Mouse (Mus musculus) olfactory bulb, adult 2 months (tissue): ENCODE data around the gene Timm23.

Experiments
- CTCF ChIP-seq: fragments of 200-500 bp; IDR thresholded peaks from 2 replicates; pipeline ENCODE4 v1.5.1; 2012; ENCODE audit warnings: low read depth, mild to moderate bottlenecking, low read length, moderate library complexity; ENCODE audit not compliant: insufficient read depth
- POLR2A ChIP-seq: fragments of 200-500 bp; IDR thresholded peaks from 2 replicates; pipeline ENCODE4 v1.6.1; 2012; ENCODE audit warnings: mild to moderate bottlenecking, low read depth, low read length, moderate library complexity; ENCODE audit not compliant: insufficient read depth

DNA sequence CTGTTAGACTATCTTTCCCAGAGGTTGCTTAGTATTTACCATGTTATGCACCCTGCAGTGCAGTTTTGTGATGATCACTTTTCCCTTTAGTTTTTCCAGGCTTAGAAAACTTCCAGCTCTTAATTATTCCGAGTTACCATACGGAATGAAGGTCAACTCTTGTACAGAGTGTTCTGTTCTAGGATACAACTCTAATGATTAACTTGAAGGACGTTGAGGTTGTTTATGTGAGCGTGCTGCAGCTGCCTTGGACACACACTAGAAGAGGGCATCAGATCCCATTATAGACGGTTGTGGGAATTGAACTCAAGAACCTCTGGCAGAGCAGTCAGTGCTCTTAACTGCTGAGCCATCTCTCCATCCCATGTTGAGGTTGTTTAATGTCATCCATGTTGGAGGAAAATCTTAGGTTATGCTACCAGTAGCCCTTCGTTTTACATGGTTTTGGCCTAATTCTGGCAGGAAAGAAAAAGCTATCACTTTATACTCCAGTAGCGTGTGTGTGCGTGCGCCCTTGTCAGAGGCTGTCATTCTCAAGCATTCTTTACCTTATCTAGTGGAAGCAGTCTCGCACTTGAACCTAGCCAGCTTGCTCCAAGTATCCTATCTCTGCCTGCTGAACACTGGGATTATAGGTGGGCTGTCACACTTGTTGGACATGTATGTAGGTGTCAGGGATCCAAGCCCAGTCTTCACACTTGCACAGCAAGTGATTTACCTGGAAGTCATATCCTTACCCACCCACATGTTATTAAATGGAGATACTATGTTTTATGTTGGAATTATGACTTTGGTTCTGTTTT is 22.1 kb downstream of the Timm23 start:
- TF ChIP-seq CTCF (no peak), POLR2A (no peak)
